Mouse (Mus musculus) embryo, embryonic 11 days (tissue): ENCODE data around the gene Scn11a.

Experiments
- DNase-seq: peaks from one replicate; pipeline ENCODE4 v3.0.0-alpha.2; 2015

The Scn11a gene

DNA sequence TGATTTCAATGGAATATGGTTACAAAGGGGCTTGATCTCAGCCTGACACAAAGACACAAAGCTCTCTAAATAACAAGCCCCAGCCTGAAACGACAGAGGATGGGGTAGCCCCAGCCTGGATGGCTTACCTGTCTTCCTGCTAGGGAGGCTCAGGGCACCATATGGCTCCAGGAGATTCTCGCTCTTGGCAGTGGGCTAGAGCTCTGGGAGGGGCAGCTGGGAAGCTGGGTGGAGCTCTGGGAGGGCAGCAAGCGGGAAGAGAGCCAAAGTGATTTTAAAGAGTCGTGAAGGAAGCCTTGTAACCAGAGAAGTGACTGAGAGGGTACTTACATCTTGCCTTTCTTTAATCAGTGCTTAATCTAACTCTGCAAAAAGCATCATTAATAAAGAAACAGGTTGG lies at the start of gene Scn11a:
TSS of gene Scn11a (minus strand) at position 160 of the 400 bp plus-strand sequence.
- no peak for DNase-seq

- DNase-seq: no peak
These were observed 28.9 kb upstream of the Scn11a start for GRCm38 (mm10) chr9:119854170-119854569.

DNA sequence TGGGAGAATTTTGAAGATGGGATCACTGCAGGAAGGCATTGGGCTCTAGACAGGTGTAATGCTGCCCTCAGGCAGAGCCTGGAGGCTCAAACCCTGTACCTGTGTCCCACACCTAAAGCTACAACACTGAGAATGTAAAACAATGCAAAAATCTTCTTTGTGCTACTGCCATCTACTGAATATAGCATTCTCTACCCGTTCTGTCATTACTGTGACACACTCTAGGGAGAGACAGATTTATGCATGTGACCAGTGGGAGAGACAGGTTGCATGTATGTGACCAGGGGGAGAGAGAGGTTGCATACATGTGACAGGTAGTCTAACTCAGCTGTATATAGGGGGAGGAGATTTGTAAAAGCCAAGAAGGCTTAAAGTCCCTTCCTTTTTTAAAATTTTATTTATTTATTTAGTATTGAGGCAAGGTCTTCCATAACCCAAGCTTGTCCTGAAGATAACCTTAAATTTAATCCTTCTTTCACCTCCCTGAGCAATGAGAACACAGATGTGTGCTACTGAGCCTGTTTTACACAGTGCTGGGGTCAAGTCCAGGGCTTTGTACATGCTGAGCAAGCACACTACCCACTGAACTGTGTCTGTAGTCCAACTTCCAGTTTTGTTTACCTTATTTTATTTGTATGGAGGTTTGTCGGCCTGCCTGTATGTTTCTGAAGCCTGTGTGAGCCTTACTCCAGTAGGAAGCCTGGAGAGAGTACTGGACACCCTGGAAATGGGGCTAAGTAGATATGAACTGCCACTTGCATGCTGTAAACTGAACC lies 28.0 kb upstream of the Scn11a start:
- DNase-seq: no peak

DNA sequence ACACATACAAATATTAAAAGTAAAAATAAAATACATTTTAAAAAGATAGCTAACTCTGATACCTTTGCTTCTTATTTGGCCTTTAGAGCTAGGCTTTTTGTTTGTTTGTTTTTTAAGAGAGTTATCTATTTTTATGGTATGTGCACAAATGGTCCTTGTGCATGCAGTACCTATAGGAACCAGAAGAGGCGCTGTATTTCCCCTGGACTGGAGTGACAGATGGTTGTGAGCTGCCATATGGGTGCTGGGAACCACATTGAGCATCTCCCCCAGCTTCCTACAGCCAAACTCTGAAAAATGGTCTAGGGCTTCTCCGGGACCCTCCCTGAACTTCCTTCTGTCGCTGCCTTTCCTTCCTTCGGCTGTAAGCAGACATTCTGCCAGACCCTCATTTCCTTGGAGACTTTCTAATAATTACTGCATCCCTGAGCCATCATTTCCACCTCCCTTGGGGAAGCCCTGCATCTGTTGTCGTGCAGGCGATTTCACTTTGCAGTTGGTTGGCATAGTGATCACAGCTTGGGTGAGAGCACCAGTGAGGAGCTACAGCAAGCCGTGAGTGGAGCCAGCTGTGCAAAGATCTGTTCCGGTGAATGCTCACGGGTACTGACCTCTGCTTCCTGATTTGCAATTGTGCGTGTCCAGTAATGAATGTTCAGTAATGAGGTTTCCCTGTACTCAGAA lies 27.2 kb upstream of the Scn11a start:
- DNase-seq: peak; percentile 31

DNA sequence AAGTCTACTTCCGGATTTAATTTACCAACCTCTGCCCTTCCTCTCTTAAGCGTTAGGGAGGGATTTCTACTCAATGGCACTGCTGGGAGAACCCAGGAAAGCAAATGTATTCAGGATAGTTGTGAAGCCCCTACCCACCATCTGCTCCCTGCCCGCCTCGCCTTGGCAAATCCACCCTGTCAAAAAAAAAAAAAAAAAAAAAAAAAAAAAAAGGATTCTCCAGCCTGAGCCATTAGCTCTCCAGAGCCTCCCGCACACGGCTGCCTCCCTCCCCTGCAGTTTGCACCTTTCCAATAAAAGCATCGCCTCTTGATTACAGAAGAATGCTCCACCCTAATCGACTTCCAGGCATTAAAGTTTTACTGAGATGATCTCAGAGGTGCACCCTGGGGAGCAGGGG lies 24.0 kb upstream of the Scn11a start:
- no peak for DNase-seq

DNA sequence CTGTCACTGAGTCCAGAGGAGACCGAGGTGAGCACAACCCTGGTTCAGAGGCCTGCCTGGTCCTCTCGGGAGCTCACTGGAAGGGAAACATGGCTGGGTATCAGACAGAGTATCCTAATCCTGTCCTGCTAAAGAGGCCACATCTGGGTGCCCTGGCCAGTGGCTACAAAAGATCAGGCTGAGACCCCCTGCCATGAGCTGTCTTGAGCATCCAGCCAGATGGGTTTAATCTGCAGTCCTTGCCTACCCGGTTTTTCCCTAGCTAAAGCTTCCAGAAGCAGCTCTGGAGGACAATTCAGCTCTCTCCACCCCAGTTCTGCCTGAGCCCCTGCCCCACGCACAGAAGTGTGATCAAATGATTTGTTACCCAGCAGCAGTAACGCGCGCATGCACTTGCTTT lies 23.4 kb upstream of the Scn11a start:
- no peak for DNase-seq

GRCm38 (mm10) chr9:119847187-119847586 lies 21.9 kb upstream of the Scn11a start:
- no peak for DNase-seq

GRCm38 (mm10) chr9:119844724-119845123 lies 19.5 kb upstream of the Scn11a start:
- no peak for DNase-seq

DNA sequence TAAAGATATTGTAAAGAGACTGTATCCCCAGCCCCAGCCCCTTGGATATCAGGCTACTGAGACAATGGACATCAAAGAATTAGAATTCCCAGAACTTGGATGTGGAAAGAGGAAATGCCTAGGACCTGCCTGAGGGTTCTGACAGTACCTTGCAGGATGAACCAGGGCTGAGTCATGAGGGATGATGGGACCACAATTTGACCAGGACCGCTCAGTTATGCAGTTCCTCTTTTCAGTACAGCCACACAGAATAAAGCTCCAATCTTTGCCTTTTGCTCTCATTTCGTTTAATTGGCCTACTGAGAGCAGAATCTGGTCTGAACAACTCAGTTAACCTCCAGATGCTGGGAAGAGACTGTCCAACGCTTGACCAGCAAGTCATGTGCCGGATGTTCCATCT lies 18.3 kb upstream of the Scn11a start:
- no peak for DNase-seq

GRCm38 (mm10) chr9:119842541-119843169 lies 17.4 kb upstream of the Scn11a start:
- DNase-seq: no peak

DNA sequence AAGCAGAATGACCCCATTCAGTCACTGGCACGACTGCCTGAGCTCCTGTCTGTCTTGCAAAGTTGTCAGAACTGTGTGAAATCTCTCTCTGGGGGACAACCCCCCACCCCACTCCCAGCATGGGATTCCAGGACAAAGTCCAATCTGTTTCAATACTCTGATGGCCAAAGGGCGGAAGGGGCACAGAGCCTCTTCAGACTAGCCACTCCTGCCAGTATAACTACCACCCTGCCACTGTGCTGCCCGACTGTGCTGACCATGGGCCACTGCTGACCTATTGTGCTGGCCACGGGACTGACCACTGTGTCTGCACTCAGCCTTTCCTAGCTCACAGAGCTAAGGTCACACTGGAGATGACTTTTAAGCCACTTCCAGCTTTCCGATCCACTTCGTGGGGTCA lies 16.8 kb upstream of the Scn11a start:
- no peak for DNase-seq

GRCm38 (mm10) chr9:119841159-119841558 lies 15.9 kb upstream of the Scn11a start:
- no peak for DNase-seq

DNA sequence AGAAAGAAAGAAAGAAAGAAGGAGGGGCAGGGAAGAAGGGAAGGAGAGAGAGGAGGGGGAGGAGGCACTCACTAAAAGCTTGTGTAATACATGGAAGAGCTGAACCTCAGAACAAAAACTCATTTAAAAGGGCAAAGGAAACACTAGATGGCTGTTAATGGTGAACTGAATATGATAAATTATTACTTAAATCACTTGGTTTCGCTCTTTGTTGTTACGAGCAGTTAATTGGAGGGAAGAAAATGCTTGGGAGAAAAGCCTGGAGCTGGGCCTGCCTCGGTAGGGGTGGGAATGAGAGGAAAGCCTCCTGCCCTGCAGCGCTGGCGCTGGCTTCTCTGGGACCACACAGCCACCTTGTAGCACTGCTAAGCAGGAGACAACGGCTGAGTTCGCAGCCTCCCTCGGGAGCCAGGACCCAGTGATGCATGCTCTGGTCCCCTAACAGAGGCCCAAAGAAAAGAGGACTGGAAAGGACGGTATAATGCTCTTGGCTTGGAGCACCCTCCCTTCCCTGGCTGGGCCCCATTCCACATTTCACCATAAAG lies 10.4 kb upstream of the Scn11a start:
- no peak for DNase-seq

DNA sequence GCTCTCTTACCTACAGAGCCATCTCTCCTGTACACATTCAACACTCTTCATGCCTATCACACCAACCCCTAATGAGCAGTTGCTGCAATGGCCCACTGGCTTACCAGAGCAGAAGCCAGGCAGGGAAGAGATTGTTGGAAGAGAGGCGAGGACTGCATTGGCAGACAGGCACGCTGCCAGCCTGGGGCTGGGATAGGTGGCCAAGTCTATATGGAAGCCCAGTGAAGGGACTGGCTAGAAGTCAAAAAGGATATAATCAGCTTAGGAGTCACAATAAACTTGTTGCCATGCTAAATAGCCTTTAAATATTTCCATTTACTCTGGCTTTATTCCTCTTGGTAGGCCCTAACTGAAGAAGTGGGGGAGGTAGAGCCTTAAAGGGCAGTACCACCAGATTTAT lies 5.7 kb upstream of the Scn11a start:
- DNase-seq: no peak

- DNase-seq: no peak
These were observed 1.5 kb downstream of the Scn11a start for GRCm38 (mm10) chr9:119823722-119824121.

GRCm38 (mm10) chr9:119813631-119814030 lies 11.6 kb downstream of the Scn11a start:
- DNase-seq: no peak

- no peak for DNase-seq
These were observed 18.8 kb downstream of the Scn11a start for GRCm38 (mm10) chr9:119806491-119806890.

DNA sequence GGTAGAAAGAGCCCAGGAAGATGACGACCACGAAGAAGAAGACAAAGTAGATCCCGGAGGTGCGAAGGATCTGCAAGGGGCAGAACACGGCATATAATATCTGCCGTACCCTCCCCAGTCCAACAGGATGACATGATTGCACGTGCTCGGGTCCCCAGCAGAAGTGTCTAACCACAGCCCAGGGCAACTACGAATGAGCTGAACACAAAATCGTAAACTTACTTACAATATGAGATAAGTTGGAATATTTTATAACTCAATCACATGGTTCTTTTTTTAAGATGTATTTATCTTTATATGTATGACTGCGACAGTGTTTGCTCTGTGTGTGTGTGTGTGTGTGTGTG lies 20.8 kb downstream of the Scn11a start:
- no peak for DNase-seq

DNA sequence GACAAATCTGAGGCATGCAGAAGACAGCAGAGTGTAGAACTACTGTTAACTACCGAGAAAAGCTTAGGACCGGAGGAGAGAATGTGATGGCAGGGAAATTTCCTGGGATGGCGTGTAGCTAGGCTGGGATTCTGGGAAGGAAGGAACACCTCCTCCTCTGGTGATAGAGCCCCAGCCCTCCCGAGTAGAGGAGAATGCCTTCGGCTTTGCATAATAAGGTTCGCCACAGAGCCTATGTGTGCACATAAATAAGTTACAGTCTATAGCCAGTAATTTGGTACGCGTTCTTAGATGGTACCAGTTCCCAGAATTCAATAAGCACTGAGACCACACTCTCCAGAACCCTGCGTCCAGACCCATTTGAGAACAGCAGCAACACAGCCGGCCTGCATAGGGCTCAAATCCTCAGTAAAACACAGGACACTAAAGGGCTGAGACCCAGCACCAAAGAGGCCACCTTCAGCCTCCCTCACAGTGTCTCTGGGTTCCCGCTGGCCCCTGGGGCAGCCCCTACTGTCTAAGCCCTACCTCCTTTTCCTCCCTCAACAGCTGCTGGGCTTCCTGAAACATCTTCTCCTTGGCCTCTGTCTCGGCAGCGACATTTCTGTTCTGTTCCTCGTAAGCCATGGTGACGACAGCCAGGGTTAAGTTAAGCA lies 21.3 kb downstream of the Scn11a start:
- DNase-seq: peak; percentile 16

GRCm38 (mm10) chr9:119803169-119803827 lies 22.0 kb downstream of the Scn11a start:
- DNase-seq: peak; percentile 47

GRCm38 (mm10) chr9:119801460-119801859 lies 23.8 kb downstream of the Scn11a start:
- DNase-seq: no peak

DNA sequence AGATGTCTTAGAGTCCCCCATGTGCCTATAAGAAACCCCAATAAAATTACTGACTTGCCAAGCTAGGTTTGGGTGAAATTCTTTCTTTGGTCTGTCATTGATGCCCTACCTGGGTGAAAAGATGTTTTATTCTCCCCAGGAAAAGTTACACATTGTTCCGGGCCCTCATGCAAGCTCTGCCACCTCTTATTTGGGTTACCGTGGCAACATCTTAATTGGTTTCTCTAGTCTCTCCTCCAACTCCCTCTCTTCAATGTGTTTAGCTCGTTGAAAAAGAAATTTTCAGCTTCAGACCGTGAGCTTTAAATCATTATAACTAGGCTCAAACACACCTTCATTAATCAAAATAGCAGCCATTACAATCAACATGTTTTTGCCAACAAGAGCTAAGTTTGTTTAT lies 28.5 kb downstream of the Scn11a start:
- no peak for DNase-seq
